Mouse (Mus musculus) megakaryocyte, embryonic 14.5 days (primary cell): ENCODE results near the gene Susd4. TPM values are rescaled to one million over a fixed set of nuclear protein-coding genes. Genes with fewer than 3 reads are reported as not detected.

Experiments
- H3K27me3 ChIP-seq: replicated peaks from 2 replicates; pipeline ENCODE3; 2012; ENCODE audit warnings: inconsistent platforms
- H3K36me3 ChIP-seq: replicated peaks from 2 replicates; pipeline ENCODE3; 2012; ENCODE audit warnings: low read length, inconsistent platforms, mixed read lengths
- H3K4me1 ChIP-seq: 2 replicates; pipeline ENCODE4 v1.6.1; 2012; ENCODE audit warnings: inconsistent platforms
- H3K4me3 ChIP-seq: replicated peaks from 2 replicates; pipeline ENCODE3; 2012; ENCODE audit warnings: moderate library complexity, mild to moderate bottlenecking, inconsistent platforms
- H3K9me3 ChIP-seq: 2 replicates; pipeline ENCODE4 v1.6.1; 2012; ENCODE audit warnings: inconsistent platforms
- FLI1 ChIP-seq: IDR thresholded peaks from 2 replicates; pipeline ENCODE4 v1.6.1; 2012; ENCODE audit warnings: low read length, inconsistent platforms, mixed read lengths
- GATA1 ChIP-seq: IDR thresholded peaks from 3 replicates; pipeline ENCODE4 v1.6.1; 2012; ENCODE audit warnings: mixed read lengths, low read length, inconsistent platforms, borderline replicate concordance
- polyA plus RNA-seq: library from polyadenylated mRNA; stranded (reverse); fragments of >175 nt; gene quantifications from 2 replicates; pipeline ENCODE4 v1.2.3, GENCODE M21; 2012; ENCODE audit warnings: low replicate concordance; ENCODE audit not compliant: insufficient read depth

The Susd4 gene
- polyA plus RNA-seq, 1 experiment: 1.00 TPM

DNA sequence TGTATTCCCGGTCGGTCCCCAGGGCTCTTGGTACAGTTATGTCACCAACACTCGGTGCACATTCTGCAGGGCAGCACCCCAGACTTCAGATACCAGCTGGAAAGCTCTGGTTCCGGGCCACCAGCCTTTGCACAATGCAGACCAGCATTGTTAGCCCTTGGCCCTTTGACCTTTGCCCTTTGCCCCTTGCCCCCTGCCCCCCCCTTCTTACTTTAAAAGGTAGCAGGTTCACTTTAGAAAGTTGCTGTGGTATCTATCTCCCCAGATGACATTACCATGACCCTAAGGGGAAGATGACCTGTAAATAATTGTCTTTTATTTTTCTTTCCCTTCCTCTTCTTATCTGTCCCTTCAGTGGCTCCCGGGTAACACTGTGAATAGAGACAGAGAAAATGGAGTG is 53.4 kb downstream of the Susd4 start:
- H3K36me3 ChIP-seq: no peaks in the 10 kb centered on the region
- no peak overlapping the region for H3K4me3 ChIP-seq
- H3K4me1 ChIP-seq: peaks cover 8% of the 10 kb centered on the region
- TF ChIP-seq GATA1 (no peak), FLI1 (no peak)
- peaks cover 37% of the 10 kb centered on the region for H3K27me3 ChIP-seq
- peaks cover 33% of the 10 kb centered on the region for H3K9me3 ChIP-seq

DNA sequence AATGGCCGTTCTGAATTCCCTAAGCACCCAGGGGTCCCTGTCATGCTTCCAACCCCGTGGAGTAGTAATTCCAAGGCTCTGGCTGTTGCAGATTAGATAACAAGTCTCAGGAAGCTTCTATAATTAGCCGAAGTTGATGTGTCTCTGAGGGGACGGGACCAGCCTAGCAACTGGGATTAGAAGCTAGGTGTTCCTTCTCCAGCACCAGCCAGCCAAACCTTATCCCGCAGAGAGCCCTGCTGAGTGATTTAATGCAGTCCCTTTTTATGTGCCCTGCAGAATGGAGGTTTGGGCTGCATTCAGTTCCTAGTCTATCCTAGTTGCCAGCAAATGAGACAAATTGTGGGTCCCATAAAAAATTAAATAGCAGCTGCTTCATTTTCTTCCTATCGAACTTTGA is 54.0 kb downstream of the Susd4 start:
- H3K4me3 ChIP-seq: no peak overlapping the region
- peaks cover 28% of the 10 kb centered on the region for H3K9me3 ChIP-seq
- no peaks in the 10 kb centered on the region for H3K36me3 ChIP-seq
- TF ChIP-seq FLI1: no peak
- TF ChIP-seq GATA1: no peak
- peaks cover 40% of the 10 kb centered on the region for H3K27me3 ChIP-seq
- H3K4me1 ChIP-seq: peaks cover 8% of the 10 kb centered on the region

DNA sequence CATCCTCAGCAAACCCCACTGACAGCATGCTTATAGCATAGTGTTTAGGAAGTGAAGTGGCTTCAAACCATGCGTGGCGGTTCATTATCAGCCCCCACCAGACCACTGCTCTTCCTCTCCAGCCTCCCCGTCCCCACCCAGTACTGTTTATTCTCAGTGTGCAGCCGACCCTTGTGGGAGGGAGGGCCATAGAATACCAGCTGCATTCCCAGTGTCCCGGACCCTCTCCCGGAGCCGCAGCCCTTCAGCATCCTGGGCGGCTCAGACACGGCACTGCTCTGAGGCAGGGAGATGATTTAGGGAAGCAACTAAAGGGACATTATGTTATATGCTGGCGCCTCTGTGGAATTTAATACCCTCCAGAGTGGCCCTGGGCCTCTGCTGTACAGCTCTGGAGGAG is 55.3 kb downstream of the Susd4 start:
- TF ChIP-seq GATA1 (no peak), FLI1 (no peak)

DNA sequence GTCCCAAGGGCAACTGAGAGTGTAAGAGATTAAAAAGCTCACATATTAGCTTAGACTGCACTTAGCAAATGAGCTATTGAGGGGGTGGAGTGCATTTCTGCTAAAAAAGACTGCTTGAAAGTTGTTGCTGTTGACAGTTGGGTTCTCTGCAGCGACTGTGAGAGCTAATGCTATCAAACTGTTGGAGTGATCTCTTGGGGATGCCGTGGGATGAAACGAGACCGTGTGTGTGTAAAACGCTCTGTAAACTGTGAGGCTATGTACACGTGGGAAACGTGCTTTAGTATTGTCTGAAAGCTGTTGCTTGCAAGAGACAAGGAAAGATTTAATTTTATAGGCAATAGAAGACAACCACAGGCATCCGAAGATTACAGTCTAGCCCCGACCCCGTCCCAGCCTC is 59.1 kb downstream of the Susd4 start:
- H3K36me3 ChIP-seq: no peaks in the 10 kb centered on the region
- no peaks in the 10 kb centered on the region for H3K9me3 ChIP-seq
- H3K4me3 ChIP-seq: no peak overlapping the region
- TF ChIP-seq FLI1: no peak
- TF ChIP-seq GATA1: no peak
- H3K27me3 ChIP-seq: peaks cover 36% of the 10 kb centered on the region
- H3K4me1 ChIP-seq: peaks cover 8% of the 10 kb centered on the region

More for the DNA sequence above, 55.3 kb downstream of the Susd4 start:
- no peak overlapping the region for H3K4me3 ChIP-seq
- H3K36me3 ChIP-seq: no peaks in the 10 kb centered on the region
- H3K4me1 ChIP-seq: peaks cover 8% of the 10 kb centered on the region
- H3K27me3 ChIP-seq: peaks cover 41% of the 10 kb centered on the region
- H3K9me3 ChIP-seq: peaks cover 15% of the 10 kb centered on the region

DNA sequence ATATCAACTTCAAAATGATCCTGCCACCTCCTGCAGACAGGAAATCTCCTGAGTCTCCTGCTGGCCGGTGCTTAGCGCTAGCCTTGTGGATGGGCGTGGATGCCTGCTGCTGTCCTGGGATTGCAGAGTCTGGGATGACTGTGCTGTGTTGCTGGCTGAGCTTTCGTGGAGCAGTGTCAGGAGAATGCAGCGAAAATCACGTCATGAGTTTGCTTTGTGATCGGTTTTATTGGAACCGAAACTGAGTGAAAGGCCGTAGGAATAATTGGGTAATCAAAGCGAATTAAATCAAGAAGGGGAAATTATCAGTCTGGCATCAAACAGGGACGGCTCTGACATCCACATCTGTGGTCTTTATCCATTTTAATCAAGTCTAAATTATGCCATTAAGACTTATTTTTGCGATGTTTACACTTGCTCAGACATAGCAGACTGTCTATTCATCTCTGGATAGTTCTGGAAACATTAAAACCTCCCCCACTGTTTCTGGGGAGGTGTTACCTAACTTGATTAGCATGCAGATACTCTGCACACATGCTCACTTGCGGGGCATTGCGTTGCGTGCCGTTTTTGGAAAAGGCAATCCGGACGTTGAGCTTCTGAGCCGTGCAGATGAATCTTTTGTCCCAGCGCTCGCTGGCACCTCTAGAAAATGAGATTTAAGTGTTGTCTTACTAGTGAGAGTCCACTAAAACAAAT is 60.2 kb downstream of the Susd4 start:
- H3K27me3 ChIP-seq: peaks cover 33% of the 10 kb centered on the region
- no peaks in the 10 kb centered on the region for H3K9me3 ChIP-seq

DNA sequence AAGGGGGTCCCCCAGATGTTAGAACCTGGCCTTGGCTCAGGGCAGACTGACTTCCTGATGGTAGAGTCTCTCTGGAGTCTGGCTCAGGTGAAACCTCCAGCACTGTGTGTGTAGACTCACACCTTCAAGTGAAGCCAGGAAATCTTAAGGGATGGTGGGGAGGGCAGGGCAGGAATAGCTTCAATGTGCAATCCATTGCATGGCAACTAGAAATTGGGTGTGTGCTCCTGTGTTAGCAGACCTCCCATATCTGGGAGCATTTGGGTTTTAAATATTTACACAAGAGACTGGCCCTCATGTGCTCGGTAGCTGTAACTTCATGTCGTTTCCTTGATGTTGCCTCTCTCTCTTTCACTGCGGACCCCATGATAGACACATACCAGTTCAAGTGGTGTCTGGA is 62.9 kb downstream of the Susd4 start:
- Histone ChIP-seq H3K9me3 (no peaks in the 10 kb centered on the region), H3K4me1 (no peaks in the 10 kb centered on the region), H3K4me3 (no peak overlapping the region), H3K27me3 (peaks cover 19% of the 10 kb centered on the region), H3K36me3 (no peaks in the 10 kb centered on the region)
- TF ChIP-seq FLI1: no peak
- TF ChIP-seq GATA1: no peak

More for the DNA sequence above, 60.2 kb downstream of the Susd4 start:
- Histone ChIP-seq H3K4me3 (no peak overlapping the region), H3K36me3 (no peaks in the 10 kb centered on the region), H3K4me1 (peaks cover 4% of the 10 kb centered on the region)
- TF ChIP-seq GATA1 (no peak), FLI1 (no peak)

DNA sequence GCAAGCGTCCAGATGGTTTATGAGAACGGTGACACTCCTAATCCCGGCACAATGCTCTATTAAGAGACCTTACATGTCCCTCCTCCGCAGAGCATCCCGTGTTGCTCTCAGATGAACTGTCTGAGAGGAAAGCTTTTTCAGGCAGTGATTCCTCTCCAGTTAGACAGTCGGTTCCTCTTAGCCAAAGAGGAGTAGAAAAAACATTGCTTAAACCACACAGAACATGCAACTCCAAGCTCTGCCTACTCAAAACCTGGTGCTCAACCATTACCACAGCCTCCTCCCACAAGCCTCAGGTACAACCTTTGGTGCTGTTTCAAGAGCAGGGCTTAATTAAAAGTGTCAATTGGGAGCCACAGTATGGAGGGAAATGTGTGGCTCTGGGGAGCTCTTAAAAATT is 74.4 kb downstream of the Susd4 start:
- Histone ChIP-seq H3K4me3 (no peak overlapping the region), H3K36me3 (no peaks in the 10 kb centered on the region), H3K4me1 (no peaks in the 10 kb centered on the region), H3K27me3 (peaks cover 13% of the 10 kb centered on the region), H3K9me3 (no peaks in the 10 kb centered on the region)
- TF ChIP-seq GATA1 (no peak), FLI1 (no peak)

DNA sequence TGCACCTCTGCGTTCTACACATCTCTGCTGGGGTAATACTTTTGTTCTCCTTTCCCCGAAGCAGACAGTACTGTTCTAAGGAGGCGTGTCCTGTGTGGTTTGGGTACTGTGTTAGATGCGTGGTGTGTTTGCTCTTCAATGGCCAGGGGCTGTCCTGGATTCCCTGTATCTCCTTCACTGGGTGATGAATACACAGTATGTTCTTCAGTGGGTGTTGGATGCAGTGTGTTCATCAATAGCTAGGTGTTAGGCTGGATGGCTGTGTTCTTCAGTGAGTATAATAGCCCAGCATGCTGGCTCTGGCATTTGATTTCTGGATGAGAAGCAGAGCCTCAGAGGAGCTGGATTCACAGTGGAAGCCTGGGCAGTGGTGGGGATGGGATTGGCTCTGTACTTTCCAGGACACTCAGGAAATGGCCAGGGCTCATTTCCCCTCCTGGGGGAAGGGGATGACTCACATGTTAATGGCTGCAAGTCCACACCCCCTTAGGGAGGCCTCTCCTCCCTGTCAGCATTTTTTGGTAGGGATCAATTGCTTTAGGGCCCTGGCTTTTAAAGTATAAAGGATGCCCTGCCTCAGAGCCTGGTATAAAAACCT is 75.8 kb downstream of the Susd4 start:
- H3K4me3 ChIP-seq: no peak overlapping the region
- peaks cover 14% of the 10 kb centered on the region for H3K27me3 ChIP-seq
- H3K4me1 ChIP-seq: no peaks in the 10 kb centered on the region
- no peaks in the 10 kb centered on the region for H3K9me3 ChIP-seq
- no peaks in the 10 kb centered on the region for H3K36me3 ChIP-seq
- TF ChIP-seq FLI1 (no peak), GATA1 (no peak)

DNA sequence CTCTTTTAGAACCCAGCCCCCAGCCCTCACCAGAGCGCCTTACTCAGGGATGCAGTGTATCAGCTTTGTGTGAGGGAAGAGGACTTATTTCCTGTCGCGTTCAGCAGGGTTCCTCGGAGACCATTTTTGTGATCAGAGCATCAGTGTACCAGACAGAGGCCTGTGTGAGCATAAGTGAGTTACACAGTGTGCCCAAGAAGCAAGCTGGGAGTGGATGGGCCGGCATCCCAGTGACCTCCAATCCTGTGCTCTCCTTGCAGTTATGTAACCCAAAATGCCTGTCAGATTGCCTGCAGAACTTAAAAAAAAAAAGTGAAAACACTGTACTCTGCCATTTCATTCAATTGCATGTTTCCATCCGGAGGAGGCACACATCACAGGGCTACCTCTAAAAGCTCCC is 76.4 kb downstream of the Susd4 start:
- no peaks in the 10 kb centered on the region for H3K9me3 ChIP-seq
- no peak overlapping the region for H3K4me3 ChIP-seq
- TF ChIP-seq FLI1 (no peak), GATA1 (no peak)
- H3K36me3 ChIP-seq: no peaks in the 10 kb centered on the region
- peaks cover 14% of the 10 kb centered on the region for H3K27me3 ChIP-seq
- H3K4me1 ChIP-seq: no peaks in the 10 kb centered on the region

DNA sequence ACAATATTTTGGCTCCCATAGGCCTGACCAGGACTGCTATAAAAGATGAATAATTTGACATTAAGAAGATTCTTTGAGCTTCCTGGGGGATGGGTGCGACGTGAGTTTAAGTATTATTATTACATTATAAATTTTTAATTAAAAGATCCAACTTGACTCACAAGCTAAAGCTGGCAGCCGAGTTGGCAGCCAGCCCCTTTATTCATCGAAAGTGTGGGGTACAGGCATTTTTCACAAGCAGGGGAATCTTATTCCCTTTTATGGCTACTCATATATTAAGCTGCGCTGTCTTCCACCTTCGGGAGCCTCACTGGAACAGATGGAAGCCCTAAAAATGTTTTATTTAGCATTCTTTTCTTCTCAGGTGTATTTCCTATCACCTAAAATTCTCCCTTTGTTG is 76.9 kb downstream of the Susd4 start:
- TF ChIP-seq FLI1 (no peak), GATA1 (no peak)
- H3K9me3 ChIP-seq: no peaks in the 10 kb centered on the region

DNA sequence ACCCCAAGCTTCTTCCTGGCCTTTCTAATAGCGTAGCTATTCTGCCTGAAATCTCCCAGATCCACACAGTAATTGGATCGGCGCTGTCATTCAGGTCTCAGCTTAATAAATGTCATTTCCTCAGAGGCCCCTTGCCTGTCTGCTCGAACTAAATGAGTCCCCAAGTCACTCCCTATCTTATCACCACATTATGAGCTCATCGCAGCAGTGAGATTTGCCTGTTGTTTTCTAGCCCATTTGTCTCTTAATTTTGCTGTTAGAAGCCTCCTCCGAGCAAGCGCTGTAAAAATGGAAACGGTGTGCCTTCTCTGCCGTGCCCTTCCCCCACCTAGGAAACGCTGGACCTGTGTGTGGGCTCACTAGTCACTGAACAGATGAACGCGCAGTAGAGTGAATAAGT is 85.9 kb downstream of the Susd4 start:
- peaks cover 4% of the 10 kb centered on the region; the same call in 1 of the 2 replicates for H3K9me3 ChIP-seq
- no peaks in the 10 kb centered on the region for H3K36me3 ChIP-seq
- H3K4me1 ChIP-seq: no peaks in the 10 kb centered on the region
- no peak overlapping the region for H3K4me3 ChIP-seq
- peaks cover 2% of the 10 kb centered on the region for H3K27me3 ChIP-seq
- TF ChIP-seq GATA1: no peak
- TF ChIP-seq FLI1: no peak

More for the DNA sequence above, 76.9 kb downstream of the Susd4 start:
- H3K27me3 ChIP-seq: peaks cover 14% of the 10 kb centered on the region
- no peak overlapping the region for H3K4me3 ChIP-seq
- H3K4me1 ChIP-seq: no peaks in the 10 kb centered on the region
- no peaks in the 10 kb centered on the region for H3K36me3 ChIP-seq
